Mouse (Mus musculus) heart, postnatal 0 days (tissue): ENCODE results near the gene Clec2h.

ENCODE experiments used
- CTCF ChIP-seq: IDR thresholded peaks from 2 replicates; pipeline ENCODE4 v1.5.1; 2016; ENCODE audit warnings: antibody characterized with exemption, control low read depth, low read depth
- EP300 ChIP-seq: IDR thresholded peaks from 2 replicates; pipeline ENCODE4 v1.6.1; 2016; ENCODE audit warnings: antibody characterized with exemption, low read depth

- TF ChIP-seq CTCF (no peak), EP300 (no peak)
Measured at GRCm38 (mm10) chr6:128669936-128670335, 7.8 kb downstream of the Clec2h start.
